Mouse (Mus musculus) erythroid progenitor cell, adult 5-6 weeks (primary cell): ENCODE data around the gene Clrn3. TPM values are rescaled to one million over a fixed set of nuclear protein-coding genes. Genes with fewer than 3 reads are reported as not detected.

Experiments used
- ATAC-seq: replicated peaks from 2 replicates; pipeline ENCODE4 v1.8.0; 2016; ENCODE audit warnings: moderate number of reproducible peaks, mild to moderate bottlenecking, moderate TSS enrichment, inconsistent platforms; ENCODE audit not compliant: poor library complexity, low FRiP score, severe bottlenecking
- total RNA-seq, 2 experiments: library from RNA; stranded (forward) in 1 of 2; stranded (reverse) in 1 of 2; fragments of 150-400 nt in 1 of 2; fragments of 186-747, 209-891 nt in 1 of 2; gene quantifications; 2 replicates each; pipeline versions ENCODE4 v1.2.3 to v1.2.4; 2015 to 2017; ENCODE audit warnings: low replicate concordance in 2 of 2

Gene Clrn3
- total RNA-seq, 2 experiments from 2014 or later: not detected

GRCm38 (mm10) chr7:135495303-135495702 lies 33.2 kb downstream of the Clrn3 start:
- ATAC-seq: no peak

GRCm38 (mm10) chr7:135490500-135490886 lies 38.0 kb downstream of the Clrn3 start:
- ATAC-seq: no peak

GRCm38 (mm10) chr7:135489724-135490499 lies 38.5 kb downstream of the Clrn3 start:
- no peak for ATAC-seq

- ATAC-seq: 0 out of 2 replicates have a peak, but pooled peaks have one; percentile 33
Observed at GRCm38 (mm10) chr7:135488214-135488810, 40.1 kb downstream of the Clrn3 start.

- ATAC-seq: no peak
Observed at GRCm38 (mm10) chr7:135487423-135487822, 41.0 kb downstream of the Clrn3 start.

- ATAC-seq: no peak
Observed at GRCm38 (mm10) chr7:135486645-135487382, 41.6 kb downstream of the Clrn3 start.

GRCm38 (mm10) chr7:135485796-135486410 lies 42.6 kb downstream of the Clrn3 start:
- no peak for ATAC-seq

- ATAC-seq: no peak
Observed at GRCm38 (mm10) chr7:135485116-135485795, 43.2 kb downstream of the Clrn3 start.

GRCm38 (mm10) chr7:135484341-135484740 lies 44.1 kb downstream of the Clrn3 start:
- no peak for ATAC-seq

- no peak for ATAC-seq
Observed at GRCm38 (mm10) chr7:135483751-135484150, 44.7 kb downstream of the Clrn3 start.

- no peak for ATAC-seq
Observed at GRCm38 (mm10) chr7:135481150-135481549, 47.3 kb downstream of the Clrn3 start.

GRCm38 (mm10) chr7:135479912-135480311 lies 48.5 kb downstream of the Clrn3 start:
- no peak for ATAC-seq

GRCm38 (mm10) chr7:135479322-135479880 lies 49.1 kb downstream of the Clrn3 start:
- ATAC-seq: no peak

- ATAC-seq: no peak
Observed at GRCm38 (mm10) chr7:135477256-135477655, 51.2 kb downstream of the Clrn3 start.

GRCm38 (mm10) chr7:135475981-135476380 lies 52.5 kb downstream of the Clrn3 start:
- no peak for ATAC-seq

- ATAC-seq: no peak
Observed at GRCm38 (mm10) chr7:135470319-135470718, 58.1 kb downstream of the Clrn3 start.

- no peak for ATAC-seq
Observed at GRCm38 (mm10) chr7:135468631-135469030, 59.8 kb downstream of the Clrn3 start.

GRCm38 (mm10) chr7:135465293-135465692 lies 63.2 kb downstream of the Clrn3 start:
- no peak for ATAC-seq

GRCm38 (mm10) chr7:135464689-135465259 lies 63.7 kb downstream of the Clrn3 start:
- no peak for ATAC-seq
